In the genomic region with DNA sequence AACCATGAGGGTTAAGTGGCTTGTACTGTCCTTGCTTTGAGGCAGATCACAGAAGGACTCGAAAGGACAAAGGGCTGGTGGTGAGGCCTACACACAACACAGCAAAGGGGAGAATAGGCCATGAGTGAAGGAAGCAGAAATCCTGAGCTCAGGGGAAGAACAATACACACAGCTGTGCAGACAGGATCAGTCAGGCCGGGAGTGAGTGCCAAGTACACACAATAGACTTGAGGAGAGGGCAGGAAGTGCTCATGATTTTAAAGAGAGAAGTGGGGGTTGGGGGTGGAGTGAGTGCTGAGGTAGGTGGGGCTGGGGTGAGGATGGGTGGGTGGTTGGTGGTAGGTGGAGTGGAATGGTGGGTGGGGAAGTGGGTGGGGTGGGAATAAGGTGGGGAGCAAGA, we compare ENCODE assay signal across 8 mouse cellular contexts.
DNase-seq lines count a peak whose midpoint lies in the region; ATAC-seq and TF ChIP-seq lines count a peak whose summit lies in the region.
"Had no signal": no experiment of that assay in that cellular context is flagged by ENCODE, and none has a peak within 500 bp of the region (broad histone marks: within the 10 kb centered on the region; RNA-seq: fewer than 3 reads in every experiment).

No protein-coding gene starts in this region.

- H3K27ac ChIP-seq in lung, postnatal 0 days (ENCODE audit: low read length), result no peak overlapping the region
- peak overlapping the region; percentile 51; the same call in 1 of the 2 replicates for H3K27ac ChIP-seq in forebrain, embryonic 10.5 days

- TF ChIP-seq POLR2A in lung, adult 2 months (IDR thresholded peaks at IDR 0.05; ENCODE audit: borderline replicate concordance, extremely low read depth, low read depth, low read length), result no peak

- 12% methylated on average over 2 of the region's 2 CpGs for WGBS in lung, postnatal 0 days
- WGBS in lung, adult 2 months, result 18% methylated on average over 2 of the region's 2 CpGs
- WGBS in forebrain, embryonic 10.5 days, result 24% methylated on average over 2 of the region's 2 CpGs

- no peaks in the 10 kb centered on the region for H3K9me3 ChIP-seq in lung, postnatal 0 days (ENCODE audit: low read length)
- H3K9me3 ChIP-seq in forebrain, embryonic 10.5 days, result no peaks in the 10 kb centered on the region

- no peak overlapping the region for H3K4me2 ChIP-seq in lung, postnatal 0 days (replicated peaks; ENCODE audit: low read depth, low read length)

- H3K27me3 ChIP-seq in lung, postnatal 0 days (replicated peaks; ENCODE audit: insufficient read depth, low read length), result no peaks in the 10 kb centered on the region
- H3K27me3 ChIP-seq in forebrain, embryonic 10.5 days (ENCODE audit: poor library complexity, severe bottlenecking), result no peaks in the 10 kb centered on the region

- peak; percentile 55 for ATAC-seq in lung, postnatal 0 days

- no peak overlapping the region for H3K9ac ChIP-seq in lung, postnatal 0 days (replicated peaks; ENCODE audit: low read depth)

- H3K36me3 ChIP-seq in lung, postnatal 0 days (ENCODE audit: insufficient read depth, low read length), result no peaks in the 10 kb centered on the region
- no peaks in the 10 kb centered on the region for H3K36me3 ChIP-seq in forebrain, embryonic 10.5 days (replicated peaks)

- H3K4me3 ChIP-seq in lung, postnatal 0 days (ENCODE audit: low read depth, low read length), result no peak overlapping the region
- H3K4me3 ChIP-seq in lung, adult 2 months (replicated peaks; ENCODE audit: extremely low read depth, low read depth, low read length), result no peak overlapping the region
- H3K4me3 ChIP-seq in forebrain, embryonic 10.5 days, result no peak overlapping the region

- H3K4me1 ChIP-seq in lung, postnatal 0 days (ENCODE audit: insufficient read depth, low read depth, low read length), result no peaks in the 10 kb centered on the region
- no peaks in the 10 kb centered on the region for H3K4me1 ChIP-seq in lung, adult 2 months (ENCODE audit: control insufficient read depth, insufficient read depth, low read length)
- peaks cover 8% of the 10 kb centered on the region; the same call in 1 of the 2 replicates for H3K4me1 ChIP-seq in forebrain, embryonic 10.5 days

- TF ChIP-seq CTCF in lung, postnatal 0 days (IDR thresholded peaks at IDR 0.05), result no peak
- TF ChIP-seq CTCF in lung, adult 2 months (IDR thresholded peaks at IDR 0.05; ENCODE audit: insufficient read depth, low read length), result no peak

- DNase-seq in lung, postnatal 0 days (ENCODE audit: low spot score), result no peak
- no peak for DNase-seq in lung, adult 2 months
- no peak for DNase-seq in forebrain, embryonic 10.5 days (ENCODE audit: extremely low spot score, low spot score)
- DNase-seq in lung, postnatal 36 days, result peak; percentile 3
- DNase-seq in thymus, postnatal 4 days, result peak; percentile 49
- no peak for DNase-seq in spleen, adult 12 weeks (ENCODE audit: low spot score)
- no peak for DNase-seq in kidney, adult 8-10 months
- DNase-seq: cerebellum, postnatal 36 days had no signal

- TF ChIP-seq EP300 in lung, postnatal 0 days (IDR thresholded peaks at IDR 0.05), result no peak

Comparison
In these comparisons a context has a peak if more than half of its experiments do, and no peak if none do; other contexts are left out.
1. DNase-seq: peak in lung, postnatal 36 days (single experiment) and thymus, postnatal 4 days (single experiment); none in lung, postnatal 0 days (single experiment), lung, adult 2 months (single experiment), forebrain, embryonic 10.5 days (single experiment), spleen, adult 12 weeks (single experiment) and kidney, adult 8-10 months (0 of 2).